Mouse (Mus musculus) stomach, postnatal 0 days (tissue): ENCODE results near the gene Cic. TPM values are rescaled to one million over a fixed set of nuclear protein-coding genes. Genes with fewer than 3 reads are reported as not detected.
A peak's percentile ranks its signal among the peaks of the same experiment; 100 is the strongest.

Experiments
- ATAC-seq: fragments of 200-750 bp; cut with Nextera tagmentation; 2 replicates; pipeline ENCODE4 v1.8.0; 2017; ENCODE audit not compliant: low FRiP score, low TSS enrichment
- DNase-seq: peaks from one replicate; pipeline ENCODE4 v3.0.0-alpha.2; 2016; ENCODE audit warnings: low spot score
- H3K27ac ChIP-seq: fragments of 300-500 bp; sonication (generic); replicated peaks from 2 replicates; pipeline ENCODE4 v1.5.1; 2014; ENCODE audit warnings: mild to moderate bottlenecking, control low read depth
- H3K27me3 ChIP-seq: fragments of 300-500 bp; sonication (generic); 2 replicates; pipeline ENCODE4 v1.6.1; 2014; ENCODE audit warnings: low read length; ENCODE audit not compliant: control insufficient read depth, insufficient read depth
- H3K36me3 ChIP-seq: fragments of 300-500 bp; sonication (generic); 2 replicates; pipeline ENCODE4 v1.6.1; 2014; ENCODE audit warnings: low read length, mixed read lengths; ENCODE audit not compliant: control insufficient read depth, insufficient read depth
- H3K4me1 ChIP-seq: fragments of 300-500 bp; sonication (generic); replicated peaks from 2 replicates; pipeline ENCODE4 v1.6.1; 2014; ENCODE audit warnings: antibody characterized with exemption; ENCODE audit not compliant: control insufficient read depth, insufficient read depth
- H3K4me2 ChIP-seq: fragments of 300-500 bp; sonication (generic); replicated peaks from 2 replicates; pipeline ENCODE4 v1.6.1; 2014; ENCODE audit warnings: low read depth, mild to moderate bottlenecking, control low read depth, moderate library complexity
- H3K4me3 ChIP-seq: fragments of 300-500 bp; sonication (generic); 2 replicates; pipeline ENCODE4 v1.5.1; 2014; ENCODE audit warnings: low read depth, low read length, control low read depth
- H3K9ac ChIP-seq: fragments of 300-500 bp; sonication (generic); 2 replicates; pipeline ENCODE4 v1.6.1; 2014; ENCODE audit warnings: mild to moderate bottlenecking, low read length, control low read depth, mixed read lengths
- H3K9me3 ChIP-seq: fragments of 300-500 bp; sonication (generic); 2 replicates; pipeline ENCODE4 v1.6.1; 2016; ENCODE audit warnings: low read length; ENCODE audit not compliant: control insufficient read depth
- CTCF ChIP-seq: IDR thresholded peaks from 2 replicates; pipeline ENCODE4 v1.5.1; 2016; ENCODE audit warnings: antibody characterized with exemption, low read depth, mild to moderate bottlenecking, moderate library complexity
- EP300 ChIP-seq: optimal IDR thresholded peaks from 2 replicates; pipeline ENCODE3; 2016; ENCODE audit warnings: antibody characterized with exemption
- WGBS: fragments of 180-500 bp; shearing (Covaris S2); extraction: QIAGEN DNeasy Blood & Tissue Kit; methylation state at CpG from one replicate; pipeline ENCODE4 v1.1.7; 2014; 5-methylcytosine and 5-hydroxymethylcytosine counted together
- polyA plus RNA-seq: library from polyadenylated mRNA; unstranded; fragments of >200 nt; fragmentation: Nextera tagmentation; extraction: Ambion mirVana; gene quantifications from 2 replicates; pipeline ENCODE4 v1.2.1, GENCODE M21; 2015

Gene Cic
- polyA plus RNA-seq, 1 experiment from 2014 or later: 15.9 TPM

DNA sequence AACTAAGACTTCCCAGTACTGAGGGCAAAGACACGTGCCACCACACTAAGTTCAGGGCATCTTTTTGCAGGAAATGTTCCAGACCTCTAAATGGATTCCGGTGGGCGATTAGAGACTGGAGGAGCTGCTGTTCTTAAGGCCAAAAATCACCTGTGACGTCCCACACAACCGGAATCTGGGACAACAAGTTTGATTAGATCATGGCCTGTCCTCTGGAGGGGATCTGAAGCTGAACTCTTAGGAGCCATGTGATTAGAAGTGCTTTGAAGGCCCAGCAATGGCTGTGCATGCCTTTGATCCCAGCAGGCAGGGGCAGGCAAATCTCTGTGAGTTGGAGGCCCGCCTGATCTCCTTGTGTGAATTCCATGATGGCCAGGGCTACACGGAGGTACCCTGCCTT lies 26.9 kb upstream of the Cic start:
- H3K36me3 ChIP-seq: peaks cover 11% of the 10 kb centered on the region
- no peak overlapping the region for H3K4me3 ChIP-seq
- no peak overlapping the region for H3K4me2 ChIP-seq
- no peaks in the 10 kb centered on the region; the same call in 1 of the 2 replicates for H3K4me1 ChIP-seq
- no peak overlapping the region for H3K9ac ChIP-seq
- no peak for ATAC-seq
- DNase-seq: no peak
- WGBS: 66% methylated on average over 7 of the region's 7 CpGs
- H3K27me3 ChIP-seq: no peaks in the 10 kb centered on the region
- no peak for TF ChIP-seq CTCF
- TF ChIP-seq EP300: no peak
- H3K9me3 ChIP-seq: no peaks in the 10 kb centered on the region
- peak overlapping the region; percentile 5; the same call in 1 of the 2 replicates for H3K27ac ChIP-seq

GRCm38 (mm10) chr7:25241062-25241461 lies 26.4 kb upstream of the Cic start:
- H3K27ac ChIP-seq: no peak overlapping the region; the same call in 1 of the 2 replicates
- DNase-seq: peak; percentile 67

GRCm38 (mm10) chr7:25243361-25243760 lies 24.1 kb upstream of the Cic start:
- DNase-seq: no peak
- Histone ChIP-seq H3K4me1 (peaks cover 2% of the 10 kb centered on the region; the same call in 1 of the 2 replicates), H3K36me3 (peaks cover 12% of the 10 kb centered on the region), H3K27me3 (no peaks in the 10 kb centered on the region), H3K4me2 (no peak overlapping the region), H3K4me3 (no peak overlapping the region), H3K9ac (no peak overlapping the region), H3K27ac (no peak overlapping the region), H3K9me3 (no peaks in the 10 kb centered on the region)
- 94% methylated on average over 4 of the region's 4 CpGs for WGBS
- TF ChIP-seq CTCF: no peak
- no peak for TF ChIP-seq EP300
- no peak for ATAC-seq

More at GRCm38 (mm10) chr7:25241062-25241461, 26.4 kb upstream of the Cic start:
- H3K9me3 ChIP-seq: no peaks in the 10 kb centered on the region
- H3K9ac ChIP-seq: no peak overlapping the region
- no peak overlapping the region for H3K4me3 ChIP-seq
- H3K36me3 ChIP-seq: peaks cover 12% of the 10 kb centered on the region
- H3K27me3 ChIP-seq: no peaks in the 10 kb centered on the region
- no peak overlapping the region for H3K4me2 ChIP-seq
- ATAC-seq: no peak
- TF ChIP-seq EP300 (no peak), CTCF (peak; percentile 87)
- WGBS: 29% methylated on average over 2 of the region's 2 CpGs
- no peaks in the 10 kb centered on the region; the same call in 1 of the 2 replicates for H3K4me1 ChIP-seq

- H3K9ac ChIP-seq: peak overlapping the region; percentile 27; the same call in 1 of the 2 replicates
- 83% methylated on average over 30 of the region's 30 CpGs for WGBS
- no peaks in the 10 kb centered on the region for H3K27me3 ChIP-seq
- ATAC-seq: no peak
- TF ChIP-seq EP300: no peak
- no peak for TF ChIP-seq CTCF
- H3K4me3 ChIP-seq: no peak overlapping the region
- H3K27ac ChIP-seq: no peak overlapping the region
- H3K4me2 ChIP-seq: no peak overlapping the region
- H3K4me1 ChIP-seq: peaks cover 2% of the 10 kb centered on the region; the same call in 1 of the 2 replicates
- H3K9me3 ChIP-seq: no peaks in the 10 kb centered on the region
- peaks cover 12% of the 10 kb centered on the region for H3K36me3 ChIP-seq
- DNase-seq: no peak
These were observed 22.7 kb upstream of the Cic start for GRCm38 (mm10) chr7:25244562-25245369.

DNA sequence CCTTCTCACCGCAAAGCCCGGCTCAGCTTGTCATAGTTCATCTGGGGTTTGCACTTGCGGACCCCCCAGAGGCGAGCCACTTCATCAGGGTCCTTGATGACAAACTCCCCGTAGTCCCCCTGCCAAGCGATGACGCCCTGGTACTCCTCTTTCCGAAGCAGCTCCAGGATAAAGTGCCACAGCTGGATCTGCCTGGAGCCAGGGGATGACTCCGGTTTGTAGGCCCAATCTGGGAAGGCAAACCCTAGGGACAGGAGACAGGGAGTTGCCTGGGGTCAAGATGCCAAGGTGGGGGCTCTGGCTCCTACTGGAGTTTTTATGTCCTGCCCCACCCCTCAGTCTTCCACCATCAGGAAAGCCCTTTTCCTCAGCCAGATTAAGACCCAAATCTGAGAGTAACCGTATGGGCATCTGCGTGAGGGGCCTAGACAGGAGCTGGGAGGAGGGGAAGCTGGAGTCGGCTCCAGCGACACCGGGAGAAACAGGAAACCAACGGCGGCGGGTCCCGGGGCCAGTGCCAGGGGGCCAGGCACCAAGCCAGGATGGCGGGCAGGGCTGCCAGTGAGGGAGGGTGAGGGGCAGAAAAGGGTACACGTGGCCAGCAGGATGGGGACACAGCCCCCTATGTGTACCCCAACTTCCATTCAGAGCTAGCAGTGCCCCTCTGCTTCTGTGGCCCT lies 21.3 kb upstream of the Cic start:
- H3K4me1 ChIP-seq: peaks cover 2% of the 10 kb centered on the region; the same call in 1 of the 2 replicates
- peak; percentile 38 for DNase-seq
- no peaks in the 10 kb centered on the region for H3K9me3 ChIP-seq
- TF ChIP-seq CTCF (no peak), EP300 (no peak)
- H3K27ac ChIP-seq: peak overlapping the region; percentile 30; the same call in 1 of the 2 replicates
- peak overlapping the region; percentile 90 for H3K9ac ChIP-seq
- peak overlapping the region; percentile 82 for H3K4me2 ChIP-seq
- WGBS: 38% methylated on average over 20 of the region's 20 CpGs
- no peaks in the 10 kb centered on the region for H3K27me3 ChIP-seq
- H3K36me3 ChIP-seq: peaks cover 12% of the 10 kb centered on the region
- no peak for ATAC-seq
- no peak overlapping the region for H3K4me3 ChIP-seq
